Mouse (Mus musculus) bone marrow, adult 2 months (tissue): Measurements from ENCODE around the gene Hoxb3. TPM values are rescaled to one million over a fixed set of nuclear protein-coding genes. Genes with fewer than 3 reads are reported as not detected.

Source experiments
- H3K27ac ChIP-seq: fragments of 200-500 bp; 2 replicates; pipeline ENCODE4 v1.5.1; 2012; ENCODE audit warnings: low read depth, mild to moderate bottlenecking, control low read depth, inconsistent platforms, low read length; ENCODE audit not compliant: control insufficient read depth, poor library complexity, insufficient read depth
- H3K4me1 ChIP-seq: fragments of 200-500 bp; 2 replicates; pipeline ENCODE4 v1.6.1; 2011; ENCODE audit warnings: low read length; ENCODE audit not compliant: control insufficient read depth, insufficient read depth
- H3K4me3 ChIP-seq: fragments of 200-500 bp; replicated peaks from 2 replicates; pipeline ENCODE3; 2011; ENCODE audit warnings: mild to moderate bottlenecking, low read depth, low read length, control low read depth; ENCODE audit not compliant: control insufficient read depth
- CTCF ChIP-seq: fragments of 200-500 bp; IDR thresholded peaks from 2 replicates; pipeline ENCODE4 v1.5.1; 2011; ENCODE audit warnings: low read length, control low read depth; ENCODE audit not compliant: control insufficient read depth, insufficient read depth
- POLR2A ChIP-seq: fragments of 200-500 bp; IDR thresholded peaks from 2 replicates; pipeline ENCODE4 v1.6.1; 2011; ENCODE audit warnings: low read depth, mild to moderate bottlenecking, control low read depth, low read length, borderline replicate concordance; ENCODE audit not compliant: control insufficient read depth
- WGBS: fragments of 180-500 bp; shearing (Covaris S2); methylation state at CpG from one replicate; pipeline ENCODE4 v1.1.7; 2018; 5-methylcytosine and 5-hydroxymethylcytosine counted together
- polyA plus RNA-seq: library from polyadenylated mRNA; stranded (reverse); fragments of >200 nt; gene quantifications from 2 replicates; pipeline ENCODE4 v1.2.4, GENCODE M21; 2011; ENCODE audit warnings: low replicate concordance; ENCODE audit not compliant: missing spikeins, insufficient read depth, insufficient read length

The Hoxb3 gene
- polyA plus RNA-seq, 1 experiment = 1.0 TPM

DNA sequence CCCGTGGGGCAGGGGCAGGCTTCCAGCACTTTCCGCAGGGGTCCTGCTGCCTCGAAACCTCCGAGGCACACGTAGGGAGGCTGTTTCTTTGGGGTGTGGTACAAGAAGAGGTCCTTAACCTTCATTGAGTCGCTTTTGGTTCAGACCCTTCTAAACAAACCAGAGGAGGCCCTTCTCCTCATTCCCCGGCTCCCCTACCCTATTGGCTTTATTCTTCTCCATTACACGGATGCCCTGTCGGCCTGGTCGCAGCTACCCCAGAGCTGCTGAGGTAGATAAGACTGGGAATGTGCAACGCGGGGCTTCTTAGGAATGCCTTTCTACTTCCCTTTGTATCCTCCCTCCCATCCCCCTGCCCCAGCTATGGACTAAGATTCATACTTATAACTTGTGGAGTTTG, 3.6 kb downstream of the Hoxb3 start:
- WGBS = 90% methylated on average over 12 of the region's 12 CpGs
- Histone ChIP-seq H3K4me3 (no peak overlapping the region), H3K4me1 (no peaks in the 10 kb centered on the region), H3K27ac (no peak overlapping the region)
- TF ChIP-seq CTCF (no peak), POLR2A (no peak)

DNA sequence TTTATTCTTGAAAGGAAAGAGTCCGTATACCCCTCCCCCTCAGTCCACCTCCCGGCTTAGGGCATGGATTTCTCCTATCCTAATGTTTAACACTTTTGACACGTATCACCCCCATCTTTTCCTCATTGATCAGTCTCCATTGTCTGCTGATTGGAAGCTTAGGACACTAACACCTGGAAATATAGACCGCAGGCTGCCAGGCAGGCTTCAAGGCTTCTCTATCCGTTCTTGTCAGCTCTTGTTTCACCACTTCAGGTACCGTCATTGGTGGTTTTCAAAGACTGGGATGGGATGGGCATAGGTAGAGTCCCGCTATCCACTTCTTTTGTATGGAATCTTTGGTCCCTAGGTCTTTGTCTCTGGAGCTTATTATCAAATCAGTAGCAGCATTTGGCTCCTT, 4.0 kb downstream of the Hoxb3 start:
- no peak overlapping the region for H3K27ac ChIP-seq
- no peaks in the 10 kb centered on the region for H3K4me1 ChIP-seq
- WGBS = 79% methylated on average over 7 of the region's 7 CpGs
- no peak for TF ChIP-seq POLR2A
- no peak for TF ChIP-seq CTCF
- H3K4me3 ChIP-seq = no peak overlapping the region

DNA sequence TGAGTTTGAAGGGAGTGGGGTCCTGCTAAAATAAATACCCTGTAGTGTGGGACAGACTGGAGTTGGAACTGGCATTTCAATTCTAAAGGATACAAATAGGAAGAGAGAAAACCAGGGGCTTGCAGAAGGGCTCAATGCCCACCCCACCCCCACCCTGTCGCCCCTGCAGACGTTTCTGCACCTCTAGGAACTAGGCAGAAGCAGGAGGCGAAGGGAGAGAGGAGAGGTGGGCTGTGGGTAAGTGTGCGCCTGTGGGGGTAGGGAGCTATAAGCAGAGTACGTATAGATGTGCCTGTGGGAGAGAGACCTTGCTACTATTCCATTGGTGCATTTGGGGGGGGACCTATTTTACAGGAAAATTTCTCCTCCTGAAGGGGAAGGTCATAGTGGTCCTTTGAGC, 4.6 kb downstream of the Hoxb3 start:
- TF ChIP-seq POLR2A (no peak), CTCF (no peak)
- WGBS = 85% methylated on average over 5 of the region's 5 CpGs
- Histone ChIP-seq H3K4me3 (no peak overlapping the region), H3K27ac (no peak overlapping the region), H3K4me1 (no peaks in the 10 kb centered on the region)

DNA sequence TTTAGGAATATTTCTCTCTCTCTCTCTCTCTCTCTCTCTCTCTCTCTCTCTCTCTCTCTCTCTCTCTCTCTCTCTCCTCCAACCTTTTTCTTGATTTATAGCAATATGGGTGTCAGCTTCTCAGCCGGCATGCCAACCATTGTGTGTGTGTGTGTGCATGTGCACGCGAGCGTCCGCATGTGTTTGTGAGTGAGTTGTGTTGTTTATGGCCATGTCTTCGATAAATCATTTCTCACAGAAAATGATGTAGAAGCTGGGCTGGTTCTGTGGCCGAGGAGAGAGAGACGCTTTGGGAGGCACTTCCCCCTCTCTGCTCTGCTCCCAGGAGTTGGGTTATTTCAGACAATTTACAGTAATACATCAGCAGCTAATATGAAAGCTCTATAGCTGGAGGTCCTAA, 5.5 kb downstream of the Hoxb3 start:
- 83% methylated on average over 8 of the region's 8 CpGs for WGBS
- no peaks in the 10 kb centered on the region for H3K4me1 ChIP-seq
- no peak overlapping the region for H3K4me3 ChIP-seq
- TF ChIP-seq POLR2A (no peak), CTCF (no peak)
- no peak overlapping the region for H3K27ac ChIP-seq

DNA sequence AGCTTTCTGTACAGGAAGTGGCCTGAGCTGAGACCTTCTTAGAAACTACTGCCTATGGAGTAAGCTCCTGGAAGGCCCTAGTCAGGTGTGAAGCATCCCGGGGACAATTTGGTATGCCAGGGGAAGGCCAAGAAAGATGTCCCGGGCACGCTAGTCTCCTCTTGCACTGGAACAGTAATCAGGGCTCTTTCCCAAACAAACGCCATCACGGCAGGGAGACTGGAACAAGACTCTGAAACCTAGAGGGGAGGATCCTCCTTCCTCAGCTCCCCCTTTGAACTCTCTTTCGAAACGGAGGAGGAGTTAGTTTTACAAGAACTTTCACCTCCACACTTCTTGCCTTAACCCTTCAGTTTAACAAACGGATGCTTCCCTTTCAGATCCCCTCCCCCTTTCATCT, 9.0 kb downstream of the Hoxb3 start:
- Histone ChIP-seq H3K4me3 (no peak overlapping the region), H3K4me1 (no peaks in the 10 kb centered on the region; the same call in 1 of the 2 replicates), H3K27ac (no peak overlapping the region)
- no peak for TF ChIP-seq POLR2A
- TF ChIP-seq CTCF = no peak
- WGBS = 39% methylated on average over 8 of the region's 8 CpGs

DNA sequence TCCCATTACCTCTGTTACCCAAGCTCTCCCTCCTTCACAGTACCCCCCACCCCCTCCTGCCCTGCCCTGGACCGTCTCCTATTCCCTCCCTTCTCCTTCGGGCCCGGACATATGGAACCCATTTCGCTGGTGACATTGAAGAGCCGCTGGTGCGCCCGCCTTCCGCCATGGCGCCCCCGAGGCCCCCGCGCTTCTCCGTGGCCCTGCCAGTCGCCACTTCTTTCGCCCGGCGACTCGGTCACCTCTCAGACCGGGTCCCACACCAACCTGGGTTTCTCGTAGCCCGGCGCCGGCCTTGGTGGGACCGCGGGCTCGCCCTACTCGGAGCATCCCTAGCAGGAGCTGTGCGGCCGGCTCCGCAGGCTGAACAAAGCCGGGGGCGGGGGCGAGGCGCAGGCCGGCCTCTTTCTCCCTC, 9.5 kb downstream of the Hoxb3 start:
- Histone ChIP-seq H3K27ac (no peak overlapping the region), H3K4me3 (no peak overlapping the region)
- 81% methylated on average over 35 of the region's 35 CpGs for WGBS

DNA sequence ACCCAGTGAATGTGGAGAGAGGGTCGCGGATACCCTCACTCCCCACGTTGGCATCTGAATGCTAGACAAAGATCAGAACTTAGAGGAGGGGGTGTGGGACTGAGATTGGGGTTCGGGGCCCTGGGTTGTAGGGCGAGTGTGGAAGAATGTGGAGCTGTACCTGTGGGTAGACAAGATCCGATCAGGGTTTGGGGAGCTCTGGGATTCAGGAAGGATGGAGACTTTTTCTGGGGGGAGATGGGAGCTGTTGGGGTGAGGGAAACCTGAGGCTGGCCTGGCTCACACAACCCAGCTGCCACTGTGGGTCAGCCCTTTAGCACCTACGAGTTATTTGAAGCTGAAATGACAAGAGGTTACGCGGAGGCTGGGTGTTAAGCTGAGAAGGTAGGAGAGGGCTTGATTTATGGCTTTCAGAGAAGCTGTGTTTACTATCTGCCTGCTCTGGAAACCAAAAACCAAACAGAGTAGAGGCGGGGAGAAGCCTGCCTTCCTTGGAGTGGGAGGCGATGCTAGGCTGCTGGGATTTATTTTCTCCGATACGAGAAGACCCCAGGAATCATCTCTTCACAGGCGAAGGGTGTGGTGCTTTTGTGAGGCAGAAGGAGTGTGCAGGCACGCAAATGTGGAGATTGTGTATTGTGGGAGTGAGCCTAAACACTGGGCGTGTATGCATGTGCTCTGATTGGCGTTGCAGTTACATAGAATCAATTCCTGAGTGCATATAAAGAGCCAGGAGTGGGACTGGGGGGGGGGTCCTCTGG, 10.3 kb downstream of the Hoxb3 start:
- Histone ChIP-seq H3K27ac (no peak overlapping the region), H3K4me1 (no peaks in the 10 kb centered on the region; the same call in 1 of the 2 replicates), H3K4me3 (no peak overlapping the region)
- no peak for TF ChIP-seq POLR2A
- TF ChIP-seq CTCF = no peak
- WGBS = 86% methylated on average over 17 of the region's 17 CpGs

More for the DNA sequence above, 9.5 kb downstream of the Hoxb3 start:
- H3K4me1 ChIP-seq = no peaks in the 10 kb centered on the region; the same call in 1 of the 2 replicates
- no peak for TF ChIP-seq POLR2A
- TF ChIP-seq CTCF = no peak

DNA sequence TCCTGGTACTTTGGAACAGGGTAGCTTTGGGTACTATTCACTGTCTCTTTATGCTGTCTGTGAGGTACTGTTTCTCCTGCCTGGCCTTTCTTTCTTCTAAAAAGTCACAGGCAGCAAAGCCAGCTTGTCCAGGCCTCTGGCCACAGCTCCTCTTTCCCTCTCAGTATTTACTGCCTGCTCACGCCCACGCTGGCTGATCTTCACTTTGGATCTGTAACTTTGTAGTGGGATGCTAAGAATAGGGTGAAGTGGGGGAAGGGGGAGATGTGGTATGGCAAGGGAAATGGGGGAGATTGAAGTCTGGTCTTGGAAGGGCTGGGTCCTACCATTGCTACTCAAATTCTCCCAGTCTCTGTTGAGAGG, 10.9 kb downstream of the Hoxb3 start:
- WGBS = 83% methylated on average over 2 of the region's 2 CpGs
- Histone ChIP-seq H3K4me1 (no peaks in the 10 kb centered on the region; the same call in 1 of the 2 replicates), H3K4me3 (no peak overlapping the region), H3K27ac (no peak overlapping the region)
- TF ChIP-seq CTCF (no peak), POLR2A (no peak)

DNA sequence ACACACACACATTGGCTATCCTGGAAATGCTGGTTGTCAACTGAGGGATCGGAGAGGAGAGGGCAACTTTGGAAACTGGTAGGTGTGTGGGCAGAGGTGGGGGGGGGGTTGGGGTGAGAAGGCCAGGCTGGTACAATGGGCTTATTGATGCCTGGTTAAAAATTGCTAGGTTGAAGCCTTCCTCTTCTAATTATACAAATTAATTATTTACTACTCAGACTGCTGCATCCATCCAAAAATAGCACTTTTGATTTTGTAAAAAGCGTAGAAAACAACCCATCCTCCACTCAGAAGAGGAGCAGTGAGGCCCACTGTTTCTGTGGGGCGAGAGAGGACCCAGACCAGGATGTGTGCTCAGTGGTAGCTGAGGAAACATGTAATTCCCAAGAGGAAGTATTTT, 11.9 kb downstream of the Hoxb3 start:
- WGBS = 77% methylated on average over 3 of the region's 3 CpGs
- TF ChIP-seq POLR2A (no peak), CTCF (no peak)
- Histone ChIP-seq H3K4me3 (no peak overlapping the region), H3K27ac (no peak overlapping the region), H3K4me1 (no peaks in the 10 kb centered on the region; the same call in 1 of the 2 replicates)
